Mouse (Mus musculus) CH12.LX (cell line): Measurements from ENCODE around the gene Hpse2.

Source experiments
- CTCF ChIP-seq, 2 experiments: IDR thresholded peaks in 1 of 2; conservative IDR thresholded peaks in 1 of 2; 2 replicates each; pipeline ENCODE4 v1.5.1; 2011 to 2012; ENCODE audit warnings: low read depth in 2 of 2, low read length in 2 of 2, improper control_type of control experiment in 1 of 2, inconsistent platforms in 1 of 2, mild to moderate bottlenecking in 1 of 2, moderate library complexity in 1 of 2
- E2F4 ChIP-seq: IDR thresholded peaks from 2 replicates; pipeline ENCODE4 v1.6.1; 2011; ENCODE audit warnings: low read depth, low read length, improper control_type of control experiment; ENCODE audit not compliant: insufficient replicate concordance
- MAFK ChIP-seq: IDR thresholded peaks from 2 replicates; pipeline ENCODE4 v1.6.1; 2011; ENCODE audit warnings: low read length, improper control_type of control experiment; ENCODE audit not compliant: insufficient replicate concordance
- NELFE ChIP-seq: IDR thresholded peaks from 2 replicates; pipeline ENCODE4 v1.6.1; 2011; ENCODE audit warnings: low read depth, low read length, improper control_type of control experiment
- POLR2A ChIP-seq: IDR thresholded peaks from 2 replicates; pipeline ENCODE4 v1.6.1; 2011; ENCODE audit warnings: low read depth, mild to moderate bottlenecking, improper control_type of control experiment, low read length
- USF1 ChIP-seq: IDR thresholded peaks from 2 replicates; pipeline ENCODE4 v1.6.1; 2014; ENCODE audit warnings: low read depth, mild to moderate bottlenecking, inconsistent platforms, low read length, improper control_type of control experiment

DNA sequence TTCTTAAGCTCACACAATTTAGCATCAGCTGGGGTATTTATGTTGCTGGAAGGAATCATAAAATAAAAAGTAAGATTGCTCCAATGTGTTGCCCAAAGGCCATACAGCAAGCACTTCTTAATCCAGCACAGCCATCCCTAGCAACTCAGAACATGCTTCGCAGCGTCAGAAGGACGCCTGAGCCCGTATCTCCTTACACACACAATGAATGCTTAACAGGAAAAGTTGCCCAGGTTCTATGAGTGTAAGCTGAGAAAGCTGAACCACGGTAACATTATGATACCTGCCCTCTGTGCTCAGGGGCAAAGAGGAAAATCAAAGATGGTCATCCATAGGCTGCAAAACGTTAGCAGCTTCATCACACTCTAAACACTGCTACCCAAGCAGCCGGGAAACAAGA is 241.3 kb downstream of the Hpse2 start:
- no peak for TF ChIP-seq NELFE
- no peak for TF ChIP-seq E2F4
- no peak for TF ChIP-seq POLR2A
- TF ChIP-seq CTCF (conservative IDR thresholded peaks at IDR 0.05 in 1 of 2, IDR thresholded peaks at IDR 0.05 in 1 of 2; ENCODE audit: low read depth in 2 of 2, low read length in 2 of 2), result no peak
- no peak for TF ChIP-seq MAFK
- no peak for TF ChIP-seq USF1
